Mouse (Mus musculus): ENCODE results near the gene Ralgapb.

DNA sequence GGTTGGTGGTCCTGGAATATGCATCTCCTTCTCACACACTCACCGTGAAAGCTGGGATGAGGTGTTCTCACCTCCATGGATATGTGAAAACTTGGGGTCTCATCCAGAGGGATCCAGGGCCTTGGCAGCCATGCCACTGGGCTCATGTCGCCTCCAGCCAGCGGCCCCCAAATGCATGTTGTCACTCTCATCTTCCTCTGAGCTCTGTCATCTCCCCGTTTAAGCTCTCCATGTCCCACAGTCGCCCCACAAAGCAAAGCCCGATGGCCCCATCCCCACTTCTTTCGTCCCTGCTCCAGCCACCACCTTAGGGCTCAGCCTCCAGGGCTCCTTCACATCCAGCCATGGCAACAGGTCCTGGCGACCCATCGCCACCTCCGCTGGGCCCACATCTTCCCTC, 97.4 kb downstream of the Ralgapb start:
- TF ChIP-seq CTCF (conservative IDR thresholded peaks at IDR 0.05; ENCODE audit: insufficient read depth, insufficient read length, low read depth, low read length), result no peak
- TF ChIP-seq POLR2A (IDR thresholded peaks at IDR 0.05; ENCODE audit: low read depth, low read length), result no peak
